Mouse (Mus musculus) cerebellum, postnatal 14 days (tissue): Measurements from ENCODE around the gene Ubald1.
A peak's percentile ranks its signal among the peaks of the same experiment; 100 is the strongest.

Experiments used
- DNase-seq, 2 experiments: peaks; one replicate each; pipeline ENCODE4 v3.0.0; 2021; ENCODE audit warnings: mixed read lengths in 2 of 2

Ubald1 gene

DNA sequence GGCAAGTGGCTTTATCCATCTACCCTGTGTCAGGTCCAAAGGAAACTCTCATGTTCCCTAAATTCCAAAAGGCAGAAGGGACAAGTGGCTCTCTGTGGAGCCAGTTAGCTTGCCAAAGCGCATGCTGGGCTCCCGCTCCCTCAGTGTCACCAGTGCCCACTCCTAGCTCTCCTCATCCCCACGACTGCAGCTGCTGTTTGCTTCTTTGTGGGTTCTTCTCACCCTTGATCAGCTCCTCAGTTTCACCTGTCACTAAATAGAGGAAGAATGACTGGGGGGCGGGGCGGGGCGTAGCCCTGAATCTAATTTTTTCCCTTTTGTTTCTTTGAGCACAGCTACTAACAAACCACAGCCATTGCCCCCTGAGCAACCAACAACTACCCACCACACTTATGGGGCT lies 18.8 kb upstream of the Ubald1 start:
- DNase-seq, result no peak

- no peak for DNase-seq
Measured at GRCm38 (mm10) chr16:4897146-4897730, 17.1 kb upstream of the Ubald1 start.

DNA sequence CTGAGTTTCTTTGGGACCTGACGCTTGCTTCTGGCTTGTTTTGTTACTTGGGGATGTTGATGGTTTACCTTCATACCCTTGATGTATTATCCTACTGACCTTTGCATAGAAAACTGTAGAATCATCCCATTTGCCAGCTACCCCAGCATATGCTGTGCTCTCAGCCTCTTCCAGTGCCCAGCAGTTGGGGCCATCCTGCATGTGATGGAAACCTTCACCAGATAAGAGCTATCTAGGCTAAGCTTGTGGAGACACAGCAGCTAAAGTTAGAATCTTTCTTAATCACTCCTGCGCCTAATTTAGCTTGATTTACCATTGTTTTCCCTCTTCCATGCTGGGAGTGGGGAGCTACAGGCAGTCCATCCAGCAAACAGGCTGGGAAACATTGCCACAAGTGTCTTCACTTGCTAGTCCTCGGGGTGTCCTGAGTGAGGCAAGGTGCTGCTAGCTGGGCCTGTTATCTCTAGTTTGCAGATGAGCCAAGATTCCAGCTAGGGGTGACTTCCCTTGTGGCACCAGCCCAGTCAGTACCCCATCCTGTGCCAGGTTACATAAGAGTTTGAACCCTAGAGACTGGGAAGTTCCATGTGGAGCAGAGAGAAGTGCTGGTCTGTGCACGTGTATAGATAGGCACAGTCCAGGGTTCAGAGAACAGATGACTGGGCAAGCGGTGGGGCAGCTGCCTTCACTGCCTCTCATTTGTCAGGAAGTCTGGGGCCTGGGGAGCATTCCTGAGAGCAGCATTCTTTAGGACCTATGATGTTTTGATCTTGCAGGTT lies 16.3 kb upstream of the Ubald1 start:
- DNase-seq, result no peak

- no peak for DNase-seq
Measured at GRCm38 (mm10) chr16:4894201-4894908, 14.2 kb upstream of the Ubald1 start.

- no peak for DNase-seq
Measured at GRCm38 (mm10) chr16:4892171-4892570, 12.1 kb upstream of the Ubald1 start.

DNA sequence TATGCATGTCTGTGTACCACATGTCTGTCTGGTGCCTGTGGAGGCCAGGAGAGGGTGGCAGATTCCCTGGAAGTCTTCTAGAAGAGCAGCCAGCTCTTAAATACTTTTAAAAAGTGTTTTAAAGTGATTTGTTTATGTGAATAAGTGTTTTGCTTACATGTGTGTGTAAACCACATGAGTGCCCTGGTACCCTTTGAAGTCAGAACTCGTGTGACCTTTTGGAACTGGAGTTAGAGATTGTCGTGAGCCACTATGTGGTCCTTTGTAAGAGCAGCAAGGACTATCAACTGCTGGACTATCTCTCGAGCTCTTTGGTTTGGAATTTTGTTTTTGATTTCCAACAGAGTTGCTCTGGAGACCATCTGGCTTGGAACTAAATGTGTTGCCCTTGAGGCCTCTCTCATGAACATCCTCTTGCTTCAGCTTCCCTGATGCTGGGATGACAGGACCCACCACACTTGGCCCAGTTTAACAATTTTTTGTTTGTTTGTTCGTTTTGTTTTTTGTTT lies 10.1 kb upstream of the Ubald1 start:
- no peak for DNase-seq

DNA sequence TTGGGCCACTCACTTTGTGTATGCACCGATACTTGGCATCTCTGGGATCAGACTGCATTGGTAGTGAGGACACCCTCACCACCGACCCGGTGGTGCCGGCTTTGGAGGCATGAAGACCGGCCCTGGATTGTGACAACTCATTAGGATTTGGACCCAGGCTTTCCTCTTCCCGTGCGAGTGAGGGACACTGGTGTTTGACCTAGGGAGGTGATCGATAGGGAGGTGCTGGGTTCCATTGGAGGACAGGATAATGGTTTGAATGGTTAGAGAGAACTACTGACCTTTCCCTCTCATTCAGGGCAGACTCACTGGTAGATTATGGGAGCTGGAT lies 6.5 kb upstream of the Ubald1 start:
- no peak for DNase-seq

- peak; percentile 92 to 94 for DNase-seq
Measured at GRCm38 (mm10) chr16:4885760-4886689, 5.9 kb upstream of the Ubald1 start, which contains the start of gene Mgrn1. Gene Mgrn1 (plus strand): TSS chr16:4886249.

- no peak for DNase-seq
Measured at GRCm38 (mm10) chr16:4884930-4885329, 4.8 kb upstream of the Ubald1 start.

- DNase-seq, result peak; percentile 33 to 39
Measured at GRCm38 (mm10) chr16:4881400-4882351, 1.6 kb upstream of the Ubald1 start.

- peak; percentile 91 to 93 for DNase-seq
Measured at GRCm38 (mm10) chr16:4879708-4880124, 399 bp downstream of the Ubald1 start.

GRCm38 (mm10) chr16:4879101-4879707 lies 911 bp downstream of the Ubald1 start:
- DNase-seq, result peak in 1 of 2 experiments; percentile 80

GRCm38 (mm10) chr16:4878192-4878885 lies 1.8 kb downstream of the Ubald1 start:
- DNase-seq, result peak in 1 of 2 experiments; percentile 18

DNA sequence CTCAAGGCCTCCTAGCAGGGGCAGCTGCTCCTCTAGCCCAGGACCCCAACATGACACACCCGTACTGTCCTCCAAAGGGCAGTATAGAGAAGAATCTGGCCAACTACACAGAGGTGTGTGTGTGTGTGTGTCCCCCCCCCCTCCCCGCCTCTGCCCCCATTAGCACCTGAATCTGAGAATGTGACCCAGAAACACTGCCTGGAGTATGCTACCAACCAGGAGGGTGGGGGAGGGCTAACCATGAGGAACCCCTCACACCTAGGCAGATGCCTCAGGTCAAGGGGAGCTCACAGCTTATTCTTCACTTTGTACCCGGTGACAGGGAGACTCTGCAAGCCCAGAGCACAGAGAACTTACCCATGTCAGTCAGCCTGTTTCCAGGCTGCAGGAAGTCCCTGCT lies 2.4 kb downstream of the Ubald1 start:
- no peak for DNase-seq

GRCm38 (mm10) chr16:4877195-4877594 lies 2.9 kb downstream of the Ubald1 start:
- peak; percentile 26 to 44 for DNase-seq

DNA sequence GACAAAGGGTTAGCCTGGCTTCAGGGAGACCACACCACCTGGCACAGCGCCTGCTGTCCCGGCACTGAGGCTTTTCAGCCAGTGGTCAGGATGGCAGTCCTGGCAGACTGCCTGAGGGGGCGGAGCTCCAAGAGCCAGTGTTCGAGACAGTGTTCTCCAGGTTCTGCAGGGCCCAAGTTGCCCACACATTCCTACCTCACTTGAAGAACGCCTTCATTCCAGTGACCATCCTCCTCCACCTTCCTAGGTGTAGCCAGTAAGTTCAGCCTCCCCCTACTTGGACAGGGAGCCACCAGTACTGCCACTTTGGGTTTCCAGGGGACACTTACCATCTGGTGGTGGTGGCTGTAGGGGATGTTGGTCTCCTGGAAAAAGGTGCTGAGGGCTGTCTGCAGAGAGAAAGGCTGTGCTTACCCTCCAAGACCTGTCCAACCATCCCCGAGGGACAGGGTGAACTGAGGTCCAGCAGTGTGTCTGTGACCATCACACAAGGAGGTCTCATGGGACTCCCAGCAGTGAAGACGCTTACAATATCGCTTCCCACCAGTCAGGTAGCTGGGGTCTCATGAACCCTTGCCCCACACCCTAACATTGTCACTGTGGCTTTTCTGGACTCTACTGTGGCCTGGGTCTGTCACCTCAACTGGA lies 4.0 kb downstream of the Ubald1 start:
- DNase-seq, result peak; percentile 65 to 81

- DNase-seq, result peak in 1 of 2 experiments; percentile 26
Measured at GRCm38 (mm10) chr16:4875198-4876032, 4.7 kb downstream of the Ubald1 start.

GRCm38 (mm10) chr16:4871926-4872325 lies 8.2 kb downstream of the Ubald1 start:
- no peak for DNase-seq

GRCm38 (mm10) chr16:4870490-4870889 lies 9.6 kb downstream of the Ubald1 start:
- no peak for DNase-seq
